8 mouse cellular contexts compared by ENCODE assay signal in genomic region chr4:62674031-62674995, GRCm38 (mm10).
DNase-seq lines count a peak whose midpoint lies in the region; ATAC-seq lines count a peak whose summit lies in the region.

No protein-coding gene starts in this region.

- peaks cover 38% of the 10 kb centered on the region for H3K4me1 ChIP-seq in embryonic facial prominence, embryonic 12.5 days
- H3K4me1 ChIP-seq in hindbrain, embryonic 12.5 days: peaks cover 64% of the 10 kb centered on the region
- peaks cover 42% of the 10 kb centered on the region for H3K4me1 ChIP-seq in stomach, embryonic 16.5 days (ENCODE audit: control insufficient read depth, insufficient read depth, low read length)

- H3K27ac ChIP-seq in embryonic facial prominence, embryonic 12.5 days: peak overlapping the region; percentile 68
- peak overlapping the region; percentile 75 for H3K27ac ChIP-seq in hindbrain, embryonic 12.5 days
- H3K27ac ChIP-seq in stomach, embryonic 16.5 days (ENCODE audit: low read length): peak overlapping the region; percentile 63

- DNase-seq in urinary bladder, adult 2 months (ENCODE audit: low spot score): peak; percentile 61
- no peak for DNase-seq in urinary bladder, postnatal 25 days (ENCODE audit: low spot score)
- peak; percentile 53 to 65 for DNase-seq in lung, postnatal 4 days
- no peak for DNase-seq in thymus, postnatal 10 days (ENCODE audit: low spot score in 2 of 2)
- no peak for DNase-seq in thymus, postnatal 36 days

- no peaks in the 10 kb centered on the region for H3K9me3 ChIP-seq in embryonic facial prominence, embryonic 12.5 days
- no peaks in the 10 kb centered on the region for H3K9me3 ChIP-seq in hindbrain, embryonic 12.5 days (replicated peaks)
- H3K9me3 ChIP-seq in stomach, embryonic 16.5 days (replicated peaks; ENCODE audit: control insufficient read depth, low read length): no peaks in the 10 kb centered on the region

- peak overlapping the region; percentile 56 for H3K4me3 ChIP-seq in embryonic facial prominence, embryonic 12.5 days
- peak overlapping the region; percentile 59 for H3K4me3 ChIP-seq in hindbrain, embryonic 12.5 days
- H3K4me3 ChIP-seq in stomach, embryonic 16.5 days (replicated peaks; ENCODE audit: low read length): peak overlapping the region; percentile 60

- no peaks in the 10 kb centered on the region for H3K27me3 ChIP-seq in embryonic facial prominence, embryonic 12.5 days
- H3K27me3 ChIP-seq in hindbrain, embryonic 12.5 days: peaks cover 3% of the 10 kb centered on the region; the same call in 1 of the 2 replicates
- no peaks in the 10 kb centered on the region for H3K27me3 ChIP-seq in stomach, embryonic 16.5 days (ENCODE audit: control insufficient read depth, insufficient read depth, low read length)

- H3K4me2 ChIP-seq in embryonic facial prominence, embryonic 12.5 days (replicated peaks): peak overlapping the region; percentile 68
- peak overlapping the region; percentile 68 for H3K4me2 ChIP-seq in hindbrain, embryonic 12.5 days (replicated peaks)
- peak overlapping the region; percentile 60 for H3K4me2 ChIP-seq in stomach, embryonic 16.5 days (ENCODE audit: low read depth, low read length)

- 2% methylated on average over 30 of the region's 30 CpGs for WGBS in embryonic facial prominence, embryonic 12.5 days
- WGBS in hindbrain, embryonic 12.5 days: 1% methylated on average over 26 of the region's 30 CpGs
- 4% methylated on average over 30 of the region's 30 CpGs for WGBS in stomach, embryonic 16.5 days

- H3K36me3 ChIP-seq in embryonic facial prominence, embryonic 12.5 days: no peaks in the 10 kb centered on the region
- 0 out of 2 replicates have a peak, but pooled peaks cover 7% of the 10 kb centered on the region for H3K36me3 ChIP-seq in hindbrain, embryonic 12.5 days
- H3K36me3 ChIP-seq in stomach, embryonic 16.5 days (ENCODE audit: control insufficient read depth, insufficient read depth, low read length): no peaks in the 10 kb centered on the region

- H3K9ac ChIP-seq in embryonic facial prominence, embryonic 12.5 days: peak overlapping the region; percentile 73
- peak overlapping the region; percentile 87 for H3K9ac ChIP-seq in hindbrain, embryonic 12.5 days
- peak overlapping the region; percentile 77 for H3K9ac ChIP-seq in stomach, embryonic 16.5 days (ENCODE audit: low read length)

- ATAC-seq in embryonic facial prominence, embryonic 12.5 days (ENCODE audit: insufficient number of reproducible peaks, insufficient read depth, low FRiP score, low TSS enrichment): peak; percentile 23; the same call in 1 of the 2 replicates
- peak; percentile 55 for ATAC-seq in hindbrain, embryonic 12.5 days (ENCODE audit: low FRiP score)
- peak; percentile 39; the same call in 1 of the 2 replicates for ATAC-seq in stomach, embryonic 16.5 days (ENCODE audit: insufficient read depth, low FRiP score)

Comparison
In these comparisons a context has a peak if more than half of its experiments do, and no peak if none do; other contexts are left out.
1. DNase-seq: peak in urinary bladder, adult 2 months (single experiment) and lung, postnatal 4 days (2 of 2); none in urinary bladder, postnatal 25 days (single experiment), thymus, postnatal 10 days (0 of 2) and thymus, postnatal 36 days (0 of 2).
2. Peak in every context shown above with its lines, with median percentiles within 50 percentile points of each other: ATAC-seq, H3K27ac ChIP-seq, H3K4me2 ChIP-seq, H3K4me3 ChIP-seq and H3K9ac ChIP-seq.